Mouse (Mus musculus) cerebellum, adult 2 months (tissue): ENCODE data around the gene Dlat.

Experiments
- CTCF ChIP-seq: fragments of 200-500 bp; IDR thresholded peaks from 2 replicates; pipeline ENCODE4 v1.5.1; 2011; ENCODE audit warnings: low read depth, mild to moderate bottlenecking, control low read depth, low read length, moderate library complexity, borderline replicate concordance; ENCODE audit not compliant: insufficient read depth
- POLR2A ChIP-seq: fragments of 200-500 bp; IDR thresholded peaks from 2 replicates; pipeline ENCODE4 v1.6.1; 2011; ENCODE audit warnings: low read length, control low read depth, borderline replicate concordance; ENCODE audit not compliant: insufficient read depth

DNA sequence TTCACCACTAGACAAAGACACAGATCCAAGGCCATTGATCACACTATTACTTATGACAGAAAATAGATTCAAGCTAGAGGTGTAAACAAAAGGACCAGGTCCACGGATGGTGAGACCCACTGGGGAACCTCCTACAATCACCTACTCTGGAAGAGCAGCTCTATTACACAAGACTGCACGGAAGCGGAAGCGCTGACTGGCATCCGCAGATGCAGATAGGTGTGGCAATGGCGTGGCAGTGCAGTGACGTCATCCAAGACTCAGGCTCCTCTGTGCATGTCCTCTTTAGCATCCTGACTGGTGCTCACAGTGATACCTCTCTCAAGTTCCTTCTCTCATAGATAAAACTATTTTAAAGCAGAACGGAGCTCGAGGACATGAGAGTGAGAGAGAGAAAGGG is 66.6 kb downstream of the Dlat start:
- TF ChIP-seq POLR2A (no peak), CTCF (no peak)
